12 mouse cellular contexts compared by ENCODE assay signal in genomic region chr3:35318348-35318747, GRCm38 (mm10).
DNase-seq lines count a peak whose midpoint lies in the region; ATAC-seq and TF ChIP-seq lines count a peak whose summit lies in the region.
"Had no signal": no experiment of that assay in that cellular context is flagged by ENCODE, and none has a peak within 500 bp of the region (broad histone marks: within the 10 kb centered on the region; RNA-seq: fewer than 3 reads in every experiment).

No protein-coding gene starts in this region.

- no peaks in the 10 kb centered on the region for H3K9me3 ChIP-seq in kidney, postnatal 0 days (replicated peaks; ENCODE audit: low read length)
- H3K9me3 ChIP-seq in embryonic facial prominence, embryonic 15.5 days (replicated peaks) = no peaks in the 10 kb centered on the region
- no peaks in the 10 kb centered on the region for H3K9me3 ChIP-seq in stomach, postnatal 0 days (ENCODE audit: control insufficient read depth, low read length)
- no peaks in the 10 kb centered on the region for H3K9me3 ChIP-seq in midbrain, embryonic 13.5 days
- H3K9me3 ChIP-seq: hindbrain, embryonic 10.5 days had no signal

- no peak overlapping the region for H3K27ac ChIP-seq in kidney, postnatal 0 days
- H3K27ac ChIP-seq in embryonic facial prominence, embryonic 15.5 days (replicated peaks) = no peak overlapping the region
- no peak overlapping the region for H3K27ac ChIP-seq in stomach, postnatal 0 days (replicated peaks)
- no peak overlapping the region for H3K27ac ChIP-seq in midbrain, embryonic 13.5 days
- H3K27ac ChIP-seq: hindbrain, embryonic 10.5 days had no signal

- H3K36me3 ChIP-seq in kidney, postnatal 0 days (ENCODE audit: insufficient read depth, low read length) = no peaks in the 10 kb centered on the region
- no peaks in the 10 kb centered on the region for H3K36me3 ChIP-seq in embryonic facial prominence, embryonic 15.5 days
- no peaks in the 10 kb centered on the region for H3K36me3 ChIP-seq in stomach, postnatal 0 days (ENCODE audit: control insufficient read depth, insufficient read depth, low read length)
- no peaks in the 10 kb centered on the region for H3K36me3 ChIP-seq in midbrain, embryonic 13.5 days
- H3K36me3 ChIP-seq: hindbrain, embryonic 10.5 days had no signal

- H3K4me1 ChIP-seq in kidney, postnatal 0 days (replicated peaks; ENCODE audit: insufficient read depth, low read length) = no peaks in the 10 kb centered on the region
- peaks cover 13% of the 10 kb centered on the region; the same call in 1 of the 2 replicates for H3K4me1 ChIP-seq in embryonic facial prominence, embryonic 15.5 days
- no peaks in the 10 kb centered on the region for H3K4me1 ChIP-seq in stomach, postnatal 0 days (replicated peaks; ENCODE audit: control insufficient read depth, insufficient read depth)
- peaks cover 30% of the 10 kb centered on the region for H3K4me1 ChIP-seq in midbrain, embryonic 13.5 days (replicated peaks)

- no peak overlapping the region for H3K9ac ChIP-seq in kidney, postnatal 0 days (ENCODE audit: low read depth, low read length)
- no peak overlapping the region for H3K9ac ChIP-seq in embryonic facial prominence, embryonic 15.5 days
- H3K9ac ChIP-seq in stomach, postnatal 0 days (ENCODE audit: low read length) = no peak overlapping the region
- H3K9ac ChIP-seq in midbrain, embryonic 13.5 days (replicated peaks) = no peak overlapping the region

- TF ChIP-seq CTCF in kidney, postnatal 0 days (IDR thresholded peaks at IDR 0.05; ENCODE audit: low read depth) = no peak
- TF ChIP-seq CTCF in stomach, postnatal 0 days (IDR thresholded peaks at IDR 0.05; ENCODE audit: low read depth) = no peak

- H3K27me3 ChIP-seq in kidney, postnatal 0 days (ENCODE audit: insufficient read depth, low read length) = no peaks in the 10 kb centered on the region
- peaks cover 3% of the 10 kb centered on the region; the same call in 1 of the 2 replicates for H3K27me3 ChIP-seq in embryonic facial prominence, embryonic 15.5 days
- H3K27me3 ChIP-seq in stomach, postnatal 0 days (ENCODE audit: control insufficient read depth, insufficient read depth, low read length) = no peaks in the 10 kb centered on the region
- no peaks in the 10 kb centered on the region for H3K27me3 ChIP-seq in midbrain, embryonic 13.5 days

- WGBS in kidney, postnatal 0 days = 27% methylated on average over 13 of the region's 13 CpGs
- 23% methylated on average over 13 of the region's 13 CpGs for WGBS in embryonic facial prominence, embryonic 15.5 days
- WGBS in stomach, postnatal 0 days = 48% methylated on average over 13 of the region's 13 CpGs
- WGBS in midbrain, embryonic 13.5 days = 67% methylated on average over 13 of the region's 13 CpGs

- H3K4me2 ChIP-seq in kidney, postnatal 0 days (ENCODE audit: low read length) = peak overlapping the region; percentile 30; the same call in 1 of the 2 replicates
- H3K4me2 ChIP-seq in embryonic facial prominence, embryonic 15.5 days (replicated peaks) = peak overlapping the region; percentile 24; the same call in 1 of the 2 replicates
- H3K4me2 ChIP-seq in stomach, postnatal 0 days (replicated peaks; ENCODE audit: low read depth) = peak overlapping the region; percentile 40
- no peak overlapping the region for H3K4me2 ChIP-seq in midbrain, embryonic 13.5 days (replicated peaks)

- no peak for TF ChIP-seq EP300 in stomach, postnatal 0 days (optimal IDR thresholded peaks at IDR 0.05)

- H3K4me3 ChIP-seq in kidney, postnatal 0 days (replicated peaks; ENCODE audit: low read depth, low read length) = 0 out of 2 replicates have a peak overlapping the region, but pooled peaks have one; percentile 0
- H3K4me3 ChIP-seq in embryonic facial prominence, embryonic 15.5 days (replicated peaks) = no peak overlapping the region
- peak overlapping the region; percentile 1; the same call in 1 of the 2 replicates for H3K4me3 ChIP-seq in stomach, postnatal 0 days (ENCODE audit: low read depth, low read length)
- no peak overlapping the region for H3K4me3 ChIP-seq in midbrain, embryonic 13.5 days (replicated peaks)
- H3K4me3 ChIP-seq: hindbrain, embryonic 10.5 days; myocyte had no signal

- DNase-seq in kidney, postnatal 0 days (ENCODE audit: low spot score) = peak; percentile 14
- DNase-seq in kidney, adult 8-10 months = no peak
- DNase-seq in CD8-positive naive resting alpha-beta T cell, adult 2 months (ENCODE audit: low read depth in 2 of 2, low spot score in 2 of 2) = peak; percentile 18 to 42
- DNase-seq in stomach, postnatal 0 days (ENCODE audit: low spot score) = no peak
- no peak for DNase-seq in cerebellum, adult 9-10 months
- no peak for DNase-seq in layer of hippocampus, adult 11-12 months (ENCODE audit: low spot score)
- DNase-seq: adrenal gland, adult 2 months; gastrocnemius, postnatal 10 days had no signal

- ATAC-seq in kidney, postnatal 0 days (replicated peaks; ENCODE audit: low FRiP score, low read depth) = no peak
- ATAC-seq in embryonic facial prominence, embryonic 15.5 days (ENCODE audit: insufficient number of reproducible peaks, low FRiP score, low TSS enrichment, low read depth) = no peak
- no peak for ATAC-seq in stomach, postnatal 0 days (ENCODE audit: low FRiP score, low TSS enrichment)
- no peak for ATAC-seq in midbrain, embryonic 13.5 days

Comparison
In these comparisons a context has a peak if more than half of its experiments do, and no peak if none do; other contexts are left out.
1. DNase-seq: peak in kidney, postnatal 0 days (single experiment) and CD8-positive naive resting alpha-beta T cell, adult 2 months (2 of 2); none in kidney, adult 8-10 months (0 of 2), stomach, postnatal 0 days (single experiment), cerebellum, adult 9-10 months (single experiment) and layer of hippocampus, adult 11-12 months (single experiment).
2. H3K4me3 ChIP-seq: peak in kidney, postnatal 0 days (single experiment) and stomach, postnatal 0 days (single experiment); none in embryonic facial prominence, embryonic 15.5 days (single experiment) and midbrain, embryonic 13.5 days (single experiment).